Mouse (Mus musculus) heart, postnatal 14 days (tissue): ENCODE measurements at regions not wholly inside any gene's neighbourhood (a gene's known extent, or its start where the extent isn't known, plus 50 kb on each side); places are given as distances from the start of the nearest gene placed in this dataset.

Experiments used
- DNase-seq, 2 experiments: peaks; one replicate each; pipeline ENCODE4 v3.0.0; 2021 to 2022
- intact Hi-C: fragments of 180-260 bp; cut with DNase I; formaldehyde crosslinking; loops from one replicate; pipeline ENCODE4 v1.15.1; 2025

- DNase-seq, result no peak
- intact Hi-C loops, result no loop called here
Measured at GRCm38 (mm10) chr11:82596801-82597200, 167.3 kb downstream of the Cct6b start.

GRCm38 (mm10) chr11:82589761-82590160 is 174.4 kb downstream of the Cct6b start:
- intact Hi-C loops, result no loop called here
- DNase-seq, result no peak

GRCm38 (mm10) chr11:82588744-82589143 is 175.4 kb downstream of the Cct6b start:
- no peak for DNase-seq
- intact Hi-C loops, result no loop called here

GRCm38 (mm10) chr11:82579841-82580415 is 184.2 kb downstream of the Cct6b start:
- DNase-seq, result no peak
- intact Hi-C loops, result no loop called here

GRCm38 (mm10) chr11:82576019-82576418 is 187.3 kb downstream of the Tmem132e start:
- DNase-seq, result no peak
- intact Hi-C loops, result no loop called here

- intact Hi-C loops, result no loop called here
- DNase-seq, result no peak
Measured at GRCm38 (mm10) chr11:82573126-82573525, 184.4 kb downstream of the Tmem132e start.

- DNase-seq, result no peak
- intact Hi-C loops, result no loop called here
Measured at GRCm38 (mm10) chr11:82571525-82571924, 182.8 kb downstream of the Tmem132e start.

- no peak for DNase-seq
- intact Hi-C loops, result no loop called here
Measured at GRCm38 (mm10) chr11:82569819-82570218, 181.1 kb downstream of the Tmem132e start.

GRCm38 (mm10) chr11:82568219-82568676 is 179.5 kb downstream of the Tmem132e start:
- intact Hi-C loops, result no loop called here

GRCm38 (mm10) chr11:82567014-82567685 is 178.4 kb downstream of the Tmem132e start:
- intact Hi-C loops, result no loop called here
- peak in 1 of 2 experiments; percentile 6 for DNase-seq

More at GRCm38 (mm10) chr11:82568219-82568676, 179.5 kb downstream of the Tmem132e start:
- DNase-seq, result no peak

GRCm38 (mm10) chr11:82566092-82566491 is 177.4 kb downstream of the Tmem132e start:
- DNase-seq, result no peak
- intact Hi-C loops, result no loop called here

- intact Hi-C loops, result no loop called here
- no peak for DNase-seq
Measured at GRCm38 (mm10) chr11:82564181-82564580, 175.5 kb downstream of the Tmem132e start.

GRCm38 (mm10) chr11:82542028-82542427 is 153.3 kb downstream of the Tmem132e start:
- DNase-seq, result no peak
- intact Hi-C loops, result no loop called here

GRCm38 (mm10) chr11:82541376-82541775 is 152.7 kb downstream of the Tmem132e start:
- intact Hi-C loops, result no loop called here

GRCm38 (mm10) chr11:82537931-82538330 is 149.2 kb downstream of the Tmem132e start:
- no peak for DNase-seq
- intact Hi-C loops, result no loop called here

More at GRCm38 (mm10) chr11:82541376-82541775, 152.7 kb downstream of the Tmem132e start:
- no peak for DNase-seq

GRCm38 (mm10) chr11:82523200-82523802 is 134.6 kb downstream of the Tmem132e start:
- intact Hi-C loops, result no loop called here
- DNase-seq, result no peak

GRCm38 (mm10) chr11:82521383-82521782 is 132.7 kb downstream of the Tmem132e start:
- intact Hi-C loops, result no loop called here
- DNase-seq, result no peak

- intact Hi-C loops, result no loop called here
- no peak for DNase-seq
Measured at GRCm38 (mm10) chr11:82518691-82519090, 130.0 kb downstream of the Tmem132e start.

- DNase-seq, result peak; percentile 22 to 46
Measured at GRCm38 (mm10) chr11:82514526-82515144, 125.9 kb downstream of the Tmem132e start.

GRCm38 (mm10) chr11:82508564-82508963 is 119.9 kb downstream of the Tmem132e start:
- intact Hi-C loops, result no loop called here
- no peak for DNase-seq

More at GRCm38 (mm10) chr11:82514526-82515144, 125.9 kb downstream of the Tmem132e start:
- intact Hi-C loops, result no loop called here
